15 mouse cellular contexts compared by ENCODE assay signal in genomic region chr11:108269516-108269915, GRCm38 (mm10).
A peak's percentile ranks its signal among the peaks of the same experiment; 100 is the strongest.
DNase-seq lines count a peak whose midpoint lies in the region; ATAC-seq and TF ChIP-seq lines count a peak whose summit lies in the region.
"Had no signal": no experiment of that assay in that cellular context is flagged by ENCODE, and none has a peak within 500 bp of the region (broad histone marks: within the 10 kb centered on the region; RNA-seq: fewer than 3 reads in every experiment).

No protein-coding gene starts in this region.

- intact Hi-C loops in heart, postnatal 36 days (cut with DNase I) = no loop called here
- intact Hi-C loops in gastrocnemius, postnatal 14 days (cut with DNase I; ENCODE audit: low total_unique reads) = no loop called here

- H3K9ac ChIP-seq in liver, embryonic 13.5 days = no peak overlapping the region
- H3K9ac ChIP-seq in liver, embryonic 12.5 days = no peak overlapping the region
- H3K9ac ChIP-seq in hindbrain, postnatal 0 days (replicated peaks; ENCODE audit: low read length) = no peak overlapping the region; the same call in 1 of the 2 replicates
- H3K9ac ChIP-seq in neural tube, embryonic 14.5 days (replicated peaks; ENCODE audit: low read depth, low read length) = no peak overlapping the region

- no peaks in the 10 kb centered on the region for H3K36me3 ChIP-seq in heart, embryonic 10.5 days
- H3K36me3 ChIP-seq in liver, embryonic 13.5 days = no peaks in the 10 kb centered on the region
- no peaks in the 10 kb centered on the region for H3K36me3 ChIP-seq in liver, embryonic 12.5 days
- H3K36me3 ChIP-seq in hindbrain, postnatal 0 days (ENCODE audit: insufficient read depth, low read length) = no peaks in the 10 kb centered on the region
- no peaks in the 10 kb centered on the region for H3K36me3 ChIP-seq in neural tube, embryonic 14.5 days (ENCODE audit: control insufficient read depth, insufficient read depth, low read length)
- H3K36me3 ChIP-seq: embryonic facial prominence, embryonic 10.5 days had no signal

- no peak for ATAC-seq in liver, embryonic 13.5 days (ENCODE audit: low read depth)
- ATAC-seq in liver, embryonic 12.5 days = no peak
- ATAC-seq in hindbrain, postnatal 0 days = 0 out of 2 replicates have a peak, but pooled peaks have one; percentile 35
- ATAC-seq in neural tube, embryonic 14.5 days (ENCODE audit: low read depth) = no peak; the same call in 1 of the 2 replicates

- peaks cover 60% of the 10 kb centered on the region for H3K4me1 ChIP-seq in heart, embryonic 10.5 days
- H3K4me1 ChIP-seq in liver, embryonic 13.5 days (replicated peaks) = peaks cover 26% of the 10 kb centered on the region
- H3K4me1 ChIP-seq in liver, embryonic 12.5 days = peaks cover 34% of the 10 kb centered on the region
- peaks cover 19% of the 10 kb centered on the region for H3K4me1 ChIP-seq in hindbrain, postnatal 0 days (ENCODE audit: insufficient read depth, low read length)
- H3K4me1 ChIP-seq in neural tube, embryonic 14.5 days (ENCODE audit: control insufficient read depth, insufficient read depth, low read length) = peaks cover 22% of the 10 kb centered on the region

- H3K4me3 ChIP-seq in heart, embryonic 10.5 days = no peak overlapping the region
- H3K4me3 ChIP-seq in liver, embryonic 13.5 days (replicated peaks) = no peak overlapping the region
- no peak overlapping the region for H3K4me3 ChIP-seq in liver, embryonic 12.5 days
- no peak overlapping the region for H3K4me3 ChIP-seq in hindbrain, postnatal 0 days (ENCODE audit: low read length)
- H3K4me3 ChIP-seq in neural tube, embryonic 14.5 days (ENCODE audit: low read depth, low read length) = no peak overlapping the region
- H3K4me3 ChIP-seq: embryonic facial prominence, embryonic 10.5 days had no signal

- WGBS in heart, embryonic 10.5 days = 64% methylated on average over 7 of the region's 7 CpGs
- 74% methylated on average over 7 of the region's 7 CpGs for WGBS in liver, embryonic 13.5 days (ENCODE audit: insufficient replicate concordance)
- 83% methylated on average over 7 of the region's 7 CpGs for WGBS in liver, embryonic 12.5 days (ENCODE audit: insufficient replicate concordance)
- 38% methylated on average over 7 of the region's 7 CpGs for WGBS in hindbrain, postnatal 0 days
- 40% methylated on average over 7 of the region's 7 CpGs for WGBS in neural tube, embryonic 14.5 days

- DNase-seq in heart, embryonic 10.5 days (ENCODE audit: low spot score) = no peak
- no peak for DNase-seq in heart, postnatal 36 days
- no peak for DNase-seq in liver, embryonic 13.5 days
- DNase-seq in hindbrain, postnatal 0 days (ENCODE audit: low spot score) = peak; percentile 22
- DNase-seq in gastrocnemius, postnatal 14 days = no peak
- no peak for DNase-seq in cerebellum, postnatal 36 days
- DNase-seq: adrenal gland, postnatal 14 days; B cell, adult 2 months; cerebellum, adult 18-20 months; heart, postnatal 10 days; lung, adult 2 months; retina, postnatal 1 day had no signal

- H3K27ac ChIP-seq in heart, embryonic 10.5 days = peak overlapping the region; percentile 59; the same call in 1 of the 2 replicates
- H3K27ac ChIP-seq in liver, embryonic 13.5 days = 0 out of 2 replicates have a peak overlapping the region, but pooled peaks have one; percentile 9
- H3K27ac ChIP-seq in liver, embryonic 12.5 days = no peak overlapping the region
- peak overlapping the region; percentile 58; the same call in 1 of the 2 replicates for H3K27ac ChIP-seq in hindbrain, postnatal 0 days
- H3K27ac ChIP-seq in neural tube, embryonic 14.5 days (ENCODE audit: low read depth, low read length) = peak overlapping the region; percentile 40
- H3K27ac ChIP-seq: embryonic facial prominence, embryonic 10.5 days had no signal

- no peaks in the 10 kb centered on the region for H3K27me3 ChIP-seq in heart, embryonic 10.5 days (ENCODE audit: insufficient read depth, poor library complexity, severe bottlenecking)
- H3K27me3 ChIP-seq in liver, embryonic 13.5 days = no peaks in the 10 kb centered on the region
- no peaks in the 10 kb centered on the region for H3K27me3 ChIP-seq in liver, embryonic 12.5 days (replicated peaks)
- H3K27me3 ChIP-seq in hindbrain, postnatal 0 days (ENCODE audit: insufficient read depth, low read length) = no peaks in the 10 kb centered on the region
- H3K27me3 ChIP-seq in neural tube, embryonic 14.5 days (ENCODE audit: control insufficient read depth, insufficient read depth, low read length) = no peaks in the 10 kb centered on the region

- H3K9me3 ChIP-seq in heart, embryonic 10.5 days = no peaks in the 10 kb centered on the region
- no peaks in the 10 kb centered on the region for H3K9me3 ChIP-seq in liver, embryonic 13.5 days (replicated peaks)
- H3K9me3 ChIP-seq in liver, embryonic 12.5 days (replicated peaks) = no peaks in the 10 kb centered on the region
- no peaks in the 10 kb centered on the region for H3K9me3 ChIP-seq in hindbrain, postnatal 0 days (ENCODE audit: low read length)
- no peaks in the 10 kb centered on the region for H3K9me3 ChIP-seq in neural tube, embryonic 14.5 days (ENCODE audit: control insufficient read depth, low read length)
- H3K9me3 ChIP-seq: embryonic facial prominence, embryonic 10.5 days had no signal

- no peak for TF ChIP-seq CTCF in hindbrain, postnatal 0 days (IDR thresholded peaks at IDR 0.05; ENCODE audit: low read depth)

- H3K4me2 ChIP-seq in liver, embryonic 13.5 days = no peak overlapping the region
- no peak overlapping the region for H3K4me2 ChIP-seq in liver, embryonic 12.5 days
- H3K4me2 ChIP-seq in hindbrain, postnatal 0 days (ENCODE audit: low read depth, low read length) = no peak overlapping the region
- H3K4me2 ChIP-seq in neural tube, embryonic 14.5 days (ENCODE audit: low read depth, low read length) = no peak overlapping the region
